Mouse (Mus musculus): ENCODE data around the gene Stx8. TPM values are rescaled to one million over a fixed set of nuclear protein-coding genes. Genes with fewer than 3 reads are reported as not detected.

Gene Stx8
- polyA plus RNA-seq, 1 experiment from 2014 or later, result 47.2 TPM

GRCm38 (mm10) chr11:67948229-67948628, 17.8 kb upstream of the Stx8 start:
- H3K27ac ChIP-seq, result no peak overlapping the region
- H3K4me3 ChIP-seq, result no peak overlapping the region
- no peaks in the 10 kb centered on the region for H3K4me1 ChIP-seq
- no peaks in the 10 kb centered on the region for H3K9me3 ChIP-seq
- no peaks in the 10 kb centered on the region for H3K36me3 ChIP-seq (replicated peaks)
- no peak for DNase-seq (ENCODE audit: extremely low spot score, low spot score)
- WGBS, result 58% methylated on average over 3 of the region's 3 CpGs
- H3K27me3 ChIP-seq (ENCODE audit: poor library complexity, severe bottlenecking), result no peaks in the 10 kb centered on the region

GRCm38 (mm10) chr11:67949475-67949874, 16.5 kb upstream of the Stx8 start:
- 87% methylated on average over 9 of the region's 9 CpGs for WGBS
- no peaks in the 10 kb centered on the region for H3K27me3 ChIP-seq (ENCODE audit: poor library complexity, severe bottlenecking)
- no peak overlapping the region for H3K27ac ChIP-seq

GRCm38 (mm10) chr11:67953604-67954003, 12.4 kb upstream of the Stx8 start:
- Histone ChIP-seq H3K27ac (no peak overlapping the region), H3K9me3 (no peaks in the 10 kb centered on the region), H3K36me3 (replicated peaks) (no peaks in the 10 kb centered on the region), H3K27me3 (ENCODE audit: poor library complexity, severe bottlenecking) (no peaks in the 10 kb centered on the region), H3K4me3 (no peak overlapping the region), H3K4me1 (no peaks in the 10 kb centered on the region)
- no peak for DNase-seq (ENCODE audit: extremely low spot score, low spot score)
- 88% methylated on average over 5 of the region's 5 CpGs for WGBS

More at GRCm38 (mm10) chr11:67949475-67949874, 16.5 kb upstream of the Stx8 start:
- Histone ChIP-seq H3K4me3 (no peak overlapping the region), H3K36me3 (replicated peaks) (no peaks in the 10 kb centered on the region), H3K4me1 (no peaks in the 10 kb centered on the region), H3K9me3 (no peaks in the 10 kb centered on the region)
- DNase-seq (ENCODE audit: extremely low spot score, low spot score), result no peak

- H3K36me3 ChIP-seq (replicated peaks), result no peaks in the 10 kb centered on the region
- no peak for DNase-seq (ENCODE audit: extremely low spot score, low spot score)
- H3K27ac ChIP-seq, result no peak overlapping the region
- H3K4me3 ChIP-seq, result no peak overlapping the region
- H3K9me3 ChIP-seq, result no peaks in the 10 kb centered on the region
- H3K4me1 ChIP-seq, result no peaks in the 10 kb centered on the region
- 88% methylated on average over 6 of the region's 6 CpGs for WGBS
- no peaks in the 10 kb centered on the region for H3K27me3 ChIP-seq (ENCODE audit: poor library complexity, severe bottlenecking)
Observed at GRCm38 (mm10) chr11:67954413-67954812, 11.6 kb upstream of the Stx8 start.

GRCm38 (mm10) chr11:67964110-67964509, 1.9 kb upstream of the Stx8 start:
- H3K4me3 ChIP-seq, result no peak overlapping the region
- DNase-seq (ENCODE audit: extremely low spot score, low spot score), result no peak
- H3K27me3 ChIP-seq (ENCODE audit: poor library complexity, severe bottlenecking), result no peaks in the 10 kb centered on the region
- no peaks in the 10 kb centered on the region for H3K9me3 ChIP-seq
- H3K4me1 ChIP-seq, result peaks cover 26% of the 10 kb centered on the region
- H3K27ac ChIP-seq, result no peak overlapping the region
- 77% methylated on average over 6 of the region's 6 CpGs for WGBS
- no peaks in the 10 kb centered on the region for H3K36me3 ChIP-seq (replicated peaks)

GRCm38 (mm10) chr11:67965242-67965883, 630 bp upstream of the Stx8 start, which contains the start of gene Cfap52:
Gene Cfap52 (minus strand): TSS chr11:67965651.
- H3K27ac ChIP-seq, result peak within 1 kb of the TSS; percentile 86
- 7% methylated on average over 15 of the region's 15 CpGs for WGBS

GRCm38 (mm10) chr11:67967831-67968230, 1.8 kb downstream of the Stx8 start:
- Histone ChIP-seq H3K36me3 (replicated peaks) (peaks cover 17% of the 10 kb centered on the region), H3K4me1 (peaks cover 26% of the 10 kb centered on the region), H3K4me3 (peak overlapping the region; percentile 88; the same call in 1 of the 2 replicates), H3K9me3 (no peaks in the 10 kb centered on the region), H3K27ac (no peak overlapping the region), H3K27me3 (ENCODE audit: poor library complexity, severe bottlenecking) (no peaks in the 10 kb centered on the region)
- DNase-seq (ENCODE audit: extremely low spot score, low spot score), result no peak
- WGBS, result 84% methylated on average over 11 of the region's 11 CpGs

More at GRCm38 (mm10) chr11:67965242-67965883, 630 bp upstream of the Stx8 start, which contains the start of gene Cfap52:
- Histone ChIP-seq H3K27me3 (ENCODE audit: poor library complexity, severe bottlenecking) (no peaks in the 10 kb centered on the region), H3K4me3 (peak within 1 kb of the TSS; percentile 88), H3K9me3 (no peaks in the 10 kb centered on the region), H3K36me3 (replicated peaks) (peaks cover 5% of the 10 kb centered on the region), H3K4me1 (peaks cover 26% of the 10 kb centered on the region)
- peak; percentile 86 for DNase-seq (ENCODE audit: extremely low spot score, low spot score)

GRCm38 (mm10) chr11:67972606-67973005, 6.6 kb downstream of the Stx8 start:
- WGBS, result 85% methylated on average over 1 of the region's 1 CpGs
- H3K27me3 ChIP-seq (ENCODE audit: poor library complexity, severe bottlenecking), result no peaks in the 10 kb centered on the region
- H3K9me3 ChIP-seq, result no peaks in the 10 kb centered on the region
- no peak overlapping the region for H3K4me3 ChIP-seq
- peaks cover 27% of the 10 kb centered on the region for H3K36me3 ChIP-seq (replicated peaks)
- DNase-seq (ENCODE audit: extremely low spot score, low spot score), result no peak
- peaks cover 5% of the 10 kb centered on the region for H3K4me1 ChIP-seq
- no peak overlapping the region for H3K27ac ChIP-seq

GRCm38 (mm10) chr11:67973225-67973624, 7.2 kb downstream of the Stx8 start:
- Histone ChIP-seq H3K4me1 (no peaks in the 10 kb centered on the region), H3K27ac (no peak overlapping the region), H3K9me3 (no peaks in the 10 kb centered on the region), H3K27me3 (ENCODE audit: poor library complexity, severe bottlenecking) (no peaks in the 10 kb centered on the region), H3K36me3 (replicated peaks) (peaks cover 27% of the 10 kb centered on the region), H3K4me3 (no peak overlapping the region)
- WGBS, result 79% methylated on average over 5 of the region's 5 CpGs
- no peak for DNase-seq (ENCODE audit: extremely low spot score, low spot score)

GRCm38 (mm10) chr11:67975252-67975651, 9.3 kb downstream of the Stx8 start:
- no peaks in the 10 kb centered on the region for H3K4me1 ChIP-seq
- H3K27ac ChIP-seq, result no peak overlapping the region
- no peak overlapping the region for H3K4me3 ChIP-seq
- WGBS, result 18% methylated on average over 2 of the region's 2 CpGs
- no peak for DNase-seq (ENCODE audit: extremely low spot score, low spot score)
- no peaks in the 10 kb centered on the region for H3K27me3 ChIP-seq (ENCODE audit: poor library complexity, severe bottlenecking)
- peaks cover 23% of the 10 kb centered on the region for H3K36me3 ChIP-seq (replicated peaks)
- H3K9me3 ChIP-seq, result no peaks in the 10 kb centered on the region

- Histone ChIP-seq H3K4me3 (no peak overlapping the region), H3K27me3 (ENCODE audit: poor library complexity, severe bottlenecking) (no peaks in the 10 kb centered on the region), H3K4me1 (peaks cover 6% of the 10 kb centered on the region), H3K27ac (no peak overlapping the region), H3K36me3 (replicated peaks) (no peaks in the 10 kb centered on the region; the same call in 1 of the 2 replicates), H3K9me3 (no peaks in the 10 kb centered on the region)
- 93% methylated on average over 6 of the region's 6 CpGs for WGBS
- DNase-seq (ENCODE audit: extremely low spot score, low spot score), result no peak
Observed at GRCm38 (mm10) chr11:67983564-67983963, 17.6 kb downstream of the Stx8 start.

GRCm38 (mm10) chr11:67991240-67991639, 25.2 kb downstream of the Stx8 start:
- Histone ChIP-seq H3K4me3 (no peak overlapping the region), H3K9me3 (no peaks in the 10 kb centered on the region), H3K27ac (no peak overlapping the region), H3K36me3 (replicated peaks) (no peaks in the 10 kb centered on the region), H3K27me3 (ENCODE audit: poor library complexity, severe bottlenecking) (no peaks in the 10 kb centered on the region), H3K4me1 (peaks cover 17% of the 10 kb centered on the region)
- WGBS, result 90% methylated on average over 4 of the region's 4 CpGs
- DNase-seq (ENCODE audit: extremely low spot score, low spot score), result no peak

- Histone ChIP-seq H3K4me3 (no peak overlapping the region), H3K9me3 (no peaks in the 10 kb centered on the region), H3K27ac (no peak overlapping the region), H3K27me3 (ENCODE audit: poor library complexity, severe bottlenecking) (no peaks in the 10 kb centered on the region), H3K36me3 (replicated peaks) (no peaks in the 10 kb centered on the region), H3K4me1 (peaks cover 5% of the 10 kb centered on the region)
- no peak for DNase-seq (ENCODE audit: extremely low spot score, low spot score)
- WGBS, result 83% methylated on average over 4 of the region's 4 CpGs
Observed at GRCm38 (mm10) chr11:67995965-67996364, 30.0 kb downstream of the Stx8 start.
